Mouse (Mus musculus) spleen, adult 2 months (tissue): ENCODE results near the gene A930033H14Rik. TPM values are rescaled to one million over a fixed set of nuclear protein-coding genes. Genes with fewer than 3 reads are reported as not detected.

Experiments used
- DNase-seq, 2 experiments: peaks; one replicate each; pipeline versions ENCODE4 v3.0.0 to v3.0.0-alpha.2; 2012 to 2021; ENCODE audit warnings: low spot score in 2 of 2, low read depth in 1 of 2
- H3K27ac ChIP-seq: fragments of 200-500 bp; 2 replicates; pipeline ENCODE4 v1.5.1; 2012; ENCODE audit warnings: low read length, inconsistent platforms; ENCODE audit not compliant: insufficient read depth
- H3K27me3 ChIP-seq: fragments of 200-500 bp; 2 replicates; pipeline ENCODE4 v1.6.1; 2012; ENCODE audit warnings: mild to moderate bottlenecking, moderate library complexity, low read length, inconsistent platforms; ENCODE audit not compliant: control insufficient read depth, insufficient read depth
- H3K36me3 ChIP-seq: fragments of 200-500 bp; 2 replicates; pipeline ENCODE4 v1.6.1; 2012; ENCODE audit warnings: mild to moderate bottlenecking, low read length, inconsistent platforms; ENCODE audit not compliant: control insufficient read depth, insufficient read depth
- H3K4me1 ChIP-seq: fragments of 200-500 bp; 2 replicates; pipeline ENCODE4 v1.6.1; 2011; ENCODE audit warnings: inconsistent platforms; ENCODE audit not compliant: control insufficient read depth, insufficient read depth, insufficient read length
- H3K4me3 ChIP-seq: fragments of 200-500 bp; 2 replicates; pipeline ENCODE4 v1.5.1; 2011; ENCODE audit warnings: mild to moderate bottlenecking, inconsistent platforms; ENCODE audit not compliant: insufficient read depth, insufficient read length; ENCODE audit errors: extremely low read depth
- CTCF ChIP-seq: fragments of 200-500 bp; IDR thresholded peaks from 2 replicates; pipeline ENCODE4 v1.5.1; 2011; ENCODE audit warnings: mild to moderate bottlenecking, inconsistent platforms; ENCODE audit not compliant: insufficient read depth, insufficient read length, insufficient replicate concordance; ENCODE audit errors: extremely low read depth
- POLR2A ChIP-seq: fragments of 200-500 bp; IDR thresholded peaks from 2 replicates; pipeline ENCODE4 v1.6.1; 2011; ENCODE audit warnings: low read depth, low read length, inconsistent platforms
- WGBS: fragments of 180-500 bp; shearing (Covaris S2); methylation state at CpG from one replicate; pipeline ENCODE4 v1.1.7; 2018; 5-methylcytosine and 5-hydroxymethylcytosine counted together
- polyA plus RNA-seq: library from polyadenylated mRNA; depleted of rRNA; stranded (reverse); fragments of >200 nt; gene quantifications from 2 replicates; pipeline ENCODE4 v1.2.3, GENCODE M21; 2012

The A930033H14Rik gene
- polyA plus RNA-seq, 1 experiment = 0.53 TPM

- Histone ChIP-seq H3K27me3 (no peaks in the 10 kb centered on the region), H3K4me1 (peaks cover 27% of the 10 kb centered on the region; the same call in 1 of the 2 replicates), H3K36me3 (no peaks in the 10 kb centered on the region), H3K4me3 (no peak overlapping the region), H3K27ac (peak overlapping the region; percentile 17; the same call in 1 of the 2 replicates)
- no peak for TF ChIP-seq CTCF
- no peak for TF ChIP-seq POLR2A
- DNase-seq = peak in 1 of 2 experiments; percentile 74
- WGBS = 3% methylated on average over 8 of the region's 8 CpGs
Observed at GRCm38 (mm10) chr10:69254390-69254847, 41.5 kb upstream of the A930033H14Rik start.

GRCm38 (mm10) chr10:69253686-69254080 lies 40.8 kb upstream of the A930033H14Rik start:
- TF ChIP-seq POLR2A = no peak
- TF ChIP-seq CTCF = no peak
- Histone ChIP-seq H3K4me1 (peaks cover 22% of the 10 kb centered on the region; the same call in 1 of the 2 replicates), H3K27ac (peak overlapping the region; percentile 93), H3K36me3 (no peaks in the 10 kb centered on the region), H3K27me3 (no peaks in the 10 kb centered on the region), H3K4me3 (no peak overlapping the region)
- 65% methylated on average over 5 of the region's 5 CpGs for WGBS
- no peak for DNase-seq

- Histone ChIP-seq H3K36me3 (no peaks in the 10 kb centered on the region), H3K27me3 (no peaks in the 10 kb centered on the region), H3K27ac (peak overlapping the region; percentile 93), H3K4me3 (no peak overlapping the region), H3K4me1 (peaks cover 22% of the 10 kb centered on the region; the same call in 1 of the 2 replicates)
- no peak for DNase-seq
- WGBS = 25% methylated on average over 5 of the region's 5 CpGs
- no peak for TF ChIP-seq CTCF
- TF ChIP-seq POLR2A = no peak
Observed at GRCm38 (mm10) chr10:69253075-69253685, 40.3 kb upstream of the A930033H14Rik start.

GRCm38 (mm10) chr10:69252112-69253074 lies 39.5 kb upstream of the A930033H14Rik start:
- H3K36me3 ChIP-seq = no peaks in the 10 kb centered on the region
- WGBS = 51% methylated on average over 17 of the region's 17 CpGs
- TF ChIP-seq CTCF (no peak), POLR2A (no peak)

GRCm38 (mm10) chr10:69251254-69251653 lies 38.4 kb upstream of the A930033H14Rik start:
- DNase-seq = no peak
- 94% methylated on average over 6 of the region's 6 CpGs for WGBS
- no peaks in the 10 kb centered on the region for H3K36me3 ChIP-seq
- no peak for TF ChIP-seq CTCF
- no peak for TF ChIP-seq POLR2A
- H3K27ac ChIP-seq = no peak overlapping the region
- H3K27me3 ChIP-seq = no peaks in the 10 kb centered on the region
- no peak overlapping the region for H3K4me3 ChIP-seq
- H3K4me1 ChIP-seq = peaks cover 31% of the 10 kb centered on the region; the same call in 1 of the 2 replicates

More at GRCm38 (mm10) chr10:69252112-69253074, 39.5 kb upstream of the A930033H14Rik start:
- H3K4me1 ChIP-seq = peaks cover 26% of the 10 kb centered on the region; the same call in 1 of the 2 replicates
- peak overlapping the region; percentile 93 for H3K27ac ChIP-seq
- no peaks in the 10 kb centered on the region for H3K27me3 ChIP-seq
- DNase-seq = peak; percentile 50 to 52
- H3K4me3 ChIP-seq = no peak overlapping the region; the same call in 1 of the 2 replicates

- H3K27me3 ChIP-seq = no peaks in the 10 kb centered on the region
- no peaks in the 10 kb centered on the region for H3K36me3 ChIP-seq
- H3K4me1 ChIP-seq = peaks cover 24% of the 10 kb centered on the region; the same call in 1 of the 2 replicates
- no peak for DNase-seq
- TF ChIP-seq CTCF = no peak
- no peak for TF ChIP-seq POLR2A
- H3K27ac ChIP-seq = no peak overlapping the region
- WGBS = 86% methylated on average over 29 of the region's 29 CpGs
- H3K4me3 ChIP-seq = no peak overlapping the region
Observed at GRCm38 (mm10) chr10:69248261-69249160, 35.6 kb upstream of the A930033H14Rik start.
